Mouse (Mus musculus) cerebellum, adult 11-12 months (tissue): ENCODE results near the gene Cbx1.
"Not testable (repeated sequence)": the region's sequence is repeated elsewhere in the genome, so short reads cannot be mapped to it uniquely, and the experiment has no call there.

Experiments
- DNase-seq: peaks from one replicate; pipeline ENCODE4 v3.0.0; 2022

Cbx1 gene

DNA sequence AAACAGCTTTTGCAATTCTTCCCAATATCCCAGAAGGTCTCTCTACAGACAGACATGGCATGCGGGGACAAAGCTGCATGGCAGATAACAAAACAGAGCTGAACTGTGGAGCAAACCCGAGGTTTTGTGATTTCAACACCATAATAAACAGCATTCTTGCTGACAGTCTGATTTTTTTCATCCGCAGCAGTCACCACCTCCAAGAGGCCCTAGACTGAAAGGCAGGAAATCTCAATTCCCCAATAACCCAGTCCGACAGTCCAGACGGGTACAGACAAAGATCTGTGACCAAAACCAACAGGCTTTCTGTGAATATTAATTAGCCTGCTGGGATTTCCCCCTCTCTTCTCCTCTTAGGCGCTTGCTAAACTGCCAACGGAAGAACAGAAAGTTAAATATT lies 13.3 kb upstream of the Cbx1 start:
- DNase-seq, result no peak

DNA sequence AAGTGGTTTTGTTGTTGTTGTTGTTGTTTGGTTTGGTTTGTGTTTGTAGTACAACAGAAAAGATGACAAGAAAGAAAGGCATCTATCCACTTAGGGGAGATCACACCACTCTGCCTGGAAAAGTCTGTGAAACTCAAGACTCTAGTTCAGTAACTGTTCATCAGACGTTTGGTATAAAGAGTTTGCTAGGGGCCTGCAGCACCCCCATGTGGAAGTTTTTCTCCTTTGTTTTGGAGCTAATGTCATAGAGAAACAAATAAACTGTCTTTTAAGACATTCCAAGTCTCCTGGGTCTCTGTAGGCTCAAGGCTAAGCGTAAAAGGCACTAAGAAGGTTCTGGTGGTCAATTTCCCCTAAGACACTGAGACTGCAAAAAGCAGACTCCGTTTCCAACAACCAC lies 12.9 kb upstream of the Cbx1 start:
- no peak for DNase-seq

DNA sequence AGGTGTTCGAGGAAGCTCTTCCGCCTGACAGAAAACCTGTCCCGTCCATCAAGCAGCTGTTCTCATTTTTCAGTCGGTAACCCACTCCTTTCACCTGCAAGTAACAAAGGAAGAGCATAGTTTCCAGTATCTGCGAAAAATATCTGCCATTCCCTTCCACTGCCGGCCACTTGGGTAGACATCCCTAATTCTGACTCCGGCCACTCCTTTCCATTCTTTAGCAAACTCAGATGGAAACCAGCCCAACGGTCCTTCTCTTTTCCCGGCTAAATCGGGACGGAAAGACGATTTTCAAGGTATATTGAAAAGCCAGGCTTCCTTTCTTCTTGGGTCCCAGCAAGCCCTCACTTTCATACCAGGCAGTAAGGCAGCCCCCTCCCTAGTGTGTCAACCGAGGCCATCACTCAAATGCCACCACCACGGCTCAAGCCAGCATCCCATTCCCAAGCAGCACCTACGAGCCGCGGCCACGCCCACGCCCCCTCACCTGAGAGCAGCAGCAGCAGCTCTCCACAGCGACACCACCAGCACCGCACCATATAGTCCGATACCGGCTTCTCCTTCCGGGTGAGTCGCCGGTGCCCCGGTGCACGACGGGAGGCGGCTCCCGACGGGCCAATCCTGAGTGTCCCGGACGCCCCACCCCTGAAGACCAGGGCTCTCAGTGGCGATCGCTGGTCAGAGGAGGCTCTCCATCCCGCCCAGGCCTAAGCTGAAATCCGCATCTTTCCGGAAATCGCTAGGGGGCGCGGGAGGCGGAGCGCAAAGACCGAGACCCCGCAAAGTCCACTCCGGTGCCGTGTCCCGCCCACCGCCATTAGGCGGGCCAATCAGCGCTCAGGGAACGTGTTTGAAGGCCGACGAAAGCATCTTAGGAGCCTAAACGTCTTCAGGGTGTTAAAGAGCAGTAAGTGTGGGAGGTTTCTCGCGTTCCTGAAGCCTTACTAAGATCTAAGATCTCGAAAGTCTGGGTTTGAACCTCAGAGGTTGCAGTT lies 11.7 kb upstream of the Cbx1 start, which contains the start of gene Snx11:
TSS of gene Snx11 (minus strand) at position 592 of the 995 bp plus-strand sequence.
- DNase-seq, result peak; percentile 100

DNA sequence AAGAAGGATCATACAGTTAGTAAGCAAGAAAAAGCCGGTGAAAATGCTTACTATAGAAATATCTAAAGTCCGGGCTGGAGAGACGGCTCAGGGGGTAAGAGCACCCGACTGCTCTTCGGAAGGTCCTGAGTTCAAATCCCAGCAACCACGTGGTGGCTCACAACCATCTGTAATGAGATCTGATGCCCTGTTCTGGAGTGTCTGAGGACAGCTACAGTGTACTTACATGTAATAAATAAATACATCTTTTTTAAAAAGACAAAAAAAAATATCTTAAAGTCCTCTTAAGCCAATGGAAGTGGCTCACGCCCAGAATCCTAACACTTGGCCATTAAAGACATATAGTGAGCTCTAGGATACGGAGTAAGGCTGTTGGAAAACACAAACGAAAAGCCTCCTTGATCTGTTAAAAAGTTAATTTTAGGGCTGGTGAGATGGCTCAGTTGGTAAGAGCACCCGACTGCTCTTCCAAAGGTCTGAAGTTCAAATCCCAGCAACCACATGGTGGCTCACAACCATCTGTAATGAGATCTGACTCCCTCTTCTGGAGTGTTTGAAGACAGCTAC lies 10.8 kb upstream of the Cbx1 start:
- DNase-seq, result not testable (repeated sequence)

DNA sequence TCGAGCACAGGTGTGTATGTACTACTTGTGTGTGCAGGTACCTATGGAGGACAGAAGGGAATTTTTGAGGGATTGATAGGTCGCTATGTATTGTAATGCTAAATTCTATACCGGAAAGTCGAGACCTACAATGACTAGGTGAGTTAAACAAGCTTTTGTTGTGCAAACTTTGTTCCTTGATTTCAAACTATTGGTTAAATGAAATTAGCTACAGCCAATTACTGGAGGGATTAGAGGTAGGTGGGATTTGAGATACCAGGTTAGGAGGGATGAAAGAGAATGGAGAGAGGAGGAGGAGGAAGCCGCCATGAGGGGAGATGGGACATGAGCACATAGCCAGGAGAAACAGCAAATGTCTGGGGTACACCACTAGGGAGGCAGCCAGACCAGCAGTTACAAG lies 8.6 kb upstream of the Cbx1 start:
- DNase-seq, result no peak

DNA sequence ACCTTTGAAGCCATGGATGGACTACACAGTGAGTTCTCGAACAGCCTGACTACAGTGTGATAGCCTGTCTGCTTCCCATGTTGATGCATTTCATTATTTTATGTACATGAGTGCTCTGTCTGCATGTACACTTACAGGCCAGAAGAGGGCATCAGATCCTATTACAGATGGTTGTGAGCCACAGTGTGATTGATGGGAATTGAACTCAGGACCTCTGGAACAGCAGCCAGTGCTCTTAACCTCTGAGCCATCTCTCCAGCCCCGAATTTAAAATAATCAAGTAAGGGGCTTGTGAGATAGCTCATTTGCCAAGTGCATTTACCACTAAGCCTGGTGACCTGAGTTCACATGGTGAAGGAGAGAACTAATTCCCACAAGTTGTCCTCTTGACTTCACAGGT lies 7.5 kb upstream of the Cbx1 start:
- DNase-seq, result no peak

DNA sequence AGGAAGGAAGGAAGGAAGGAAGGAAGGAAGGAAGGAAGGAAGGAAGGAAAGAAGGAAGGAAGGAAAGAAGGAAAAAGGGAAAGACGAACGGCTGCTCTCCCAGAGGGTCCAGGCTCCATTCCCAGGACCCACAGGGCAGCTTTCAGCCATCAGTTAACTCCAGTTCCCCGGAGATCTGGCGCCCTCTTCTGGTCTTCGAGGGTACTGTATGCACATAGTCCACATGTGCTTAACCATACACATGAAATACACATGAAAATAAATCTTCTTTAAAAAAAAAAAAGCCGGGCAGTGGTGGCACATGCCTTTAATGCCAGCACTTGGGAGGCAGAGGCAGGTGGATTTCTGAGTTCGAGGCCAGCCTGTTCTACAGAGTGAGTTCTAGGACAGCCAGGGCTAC lies 4.1 kb upstream of the Cbx1 start:
- not testable (repeated sequence) for DNase-seq

DNA sequence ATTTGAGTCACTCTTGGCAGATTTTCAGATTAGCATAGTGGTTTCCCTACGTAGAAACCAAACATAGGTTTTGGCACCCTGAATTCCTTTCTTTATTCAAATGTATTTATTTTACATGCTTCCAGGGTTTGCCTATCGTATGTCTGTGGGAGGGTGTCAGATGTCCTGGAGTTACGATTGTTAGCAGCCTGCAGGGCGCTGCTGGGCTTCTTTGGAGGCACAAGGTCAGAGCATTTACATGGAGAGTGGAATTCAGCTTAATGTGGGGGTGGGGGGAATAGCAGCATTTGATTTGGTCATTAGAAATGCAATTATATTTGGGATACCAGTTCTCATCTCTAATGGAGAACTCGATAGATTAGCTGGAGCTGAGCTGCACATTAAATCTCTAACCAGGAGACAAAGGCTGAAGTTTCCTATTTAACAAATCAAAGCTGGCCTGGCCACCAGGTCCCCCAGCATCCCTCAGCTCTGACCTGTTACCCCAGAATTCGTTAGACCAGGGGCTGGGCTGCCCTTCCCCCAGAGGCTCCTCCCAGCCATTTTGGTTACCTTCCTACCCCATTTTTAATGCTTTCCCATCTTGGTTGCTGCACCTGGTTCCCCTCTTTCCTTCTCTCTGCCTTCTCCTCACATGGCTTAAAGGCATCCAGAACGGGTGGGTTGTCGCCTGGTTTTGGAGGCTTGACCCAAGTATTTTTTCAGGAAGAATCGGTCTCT lies 2.0 kb upstream of the Cbx1 start:
- DNase-seq, result no peak

DNA sequence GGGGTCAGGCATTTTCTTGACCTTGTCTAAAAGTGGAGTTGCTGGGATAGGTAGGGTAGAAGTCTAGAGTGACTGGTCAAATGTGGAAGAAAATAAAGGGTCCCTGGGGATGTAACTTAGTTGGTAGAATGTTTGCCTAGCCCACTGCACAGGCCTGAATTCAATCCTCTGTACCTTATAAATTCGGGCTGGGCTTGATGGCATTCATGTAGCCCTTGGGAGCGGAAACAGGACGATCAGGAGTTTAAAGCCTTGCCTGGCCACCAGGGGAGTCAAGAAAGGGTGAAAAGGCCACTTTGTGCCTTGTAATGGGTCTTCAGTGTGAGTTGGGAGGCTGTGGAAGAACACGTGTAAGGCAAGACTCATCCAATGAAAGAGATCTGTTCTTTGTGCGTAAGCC lies 1.1 kb downstream of the Cbx1 start:
- no peak for DNase-seq

DNA sequence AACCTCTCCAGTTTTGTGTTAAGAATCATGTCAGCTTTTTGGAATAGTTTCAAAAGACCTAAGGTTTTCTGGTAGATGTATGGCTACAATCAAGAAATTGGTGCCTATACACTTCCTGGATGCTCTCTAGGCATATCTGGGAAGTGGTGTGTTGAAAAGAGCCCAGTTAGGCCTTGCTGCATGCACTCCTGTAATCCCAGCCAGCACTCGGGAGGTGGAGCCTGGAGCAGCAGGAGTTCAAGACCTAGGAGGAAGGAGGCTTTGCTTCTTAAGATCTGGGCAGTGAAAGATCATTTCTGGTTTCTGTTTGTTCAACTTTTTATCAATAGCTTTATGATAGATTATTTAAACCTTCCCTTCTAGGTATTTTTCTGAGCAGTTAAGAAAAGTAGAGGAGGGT lies 1.8 kb downstream of the Cbx1 start:
- DNase-seq, result no peak

DNA sequence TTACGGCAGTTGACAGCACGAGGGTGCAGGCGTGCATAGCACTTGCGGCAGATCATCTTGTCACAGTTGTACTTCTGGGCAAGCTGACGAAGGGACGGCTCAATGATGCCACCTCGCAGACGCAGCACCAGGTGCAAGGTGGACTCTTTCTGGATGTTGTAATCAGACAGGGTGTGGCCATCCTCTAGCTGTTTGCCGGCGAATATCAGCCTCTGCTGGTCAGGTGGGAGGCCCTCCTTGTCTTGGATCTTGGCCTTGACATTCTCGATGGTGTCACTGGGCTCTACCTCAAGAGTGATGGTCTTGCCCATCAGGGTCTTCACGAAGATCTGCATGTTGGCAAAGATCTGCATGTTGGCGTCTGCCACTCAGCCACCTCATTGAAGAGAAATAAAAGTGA lies 6.6 kb downstream of the Cbx1 start:
- DNase-seq, result no peak

DNA sequence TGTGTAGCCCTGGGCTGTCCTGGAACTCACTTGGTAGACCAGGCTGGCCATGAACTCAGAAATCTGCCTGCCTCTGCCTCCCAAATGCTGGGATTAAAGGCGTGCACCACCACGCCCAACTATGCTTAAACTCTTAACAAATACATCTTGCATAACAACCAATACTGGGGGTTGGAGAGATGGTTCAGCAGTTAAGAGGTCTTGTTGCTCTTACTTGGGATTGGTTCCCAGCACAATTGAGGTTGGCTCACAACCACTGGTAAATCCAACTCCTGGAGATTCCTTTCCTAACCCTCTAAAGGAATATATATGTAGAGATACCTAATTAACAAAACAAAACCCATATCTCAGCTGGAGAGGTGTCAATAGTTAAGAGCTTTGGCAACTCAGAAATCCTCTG lies 7.2 kb downstream of the Cbx1 start:
- no peak for DNase-seq

DNA sequence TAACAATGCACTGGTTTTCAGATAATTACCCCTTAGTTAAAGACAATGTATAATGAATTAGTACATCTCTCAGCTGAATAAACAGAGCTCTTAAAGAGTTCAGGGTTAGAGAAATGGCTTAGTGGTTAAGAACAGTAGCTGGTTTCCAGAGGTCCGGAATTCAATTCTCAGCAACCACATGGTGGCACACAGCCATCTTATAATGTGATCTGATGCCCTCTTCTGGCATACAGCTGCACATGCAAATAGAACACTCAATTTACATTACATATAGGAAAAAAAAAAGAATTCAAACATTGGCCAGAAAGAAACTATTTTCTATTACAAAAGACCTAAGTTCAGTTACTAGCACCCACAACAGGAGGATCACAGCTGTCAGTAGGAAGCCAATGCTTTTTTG lies 7.7 kb downstream of the Cbx1 start:
- no peak for DNase-seq

DNA sequence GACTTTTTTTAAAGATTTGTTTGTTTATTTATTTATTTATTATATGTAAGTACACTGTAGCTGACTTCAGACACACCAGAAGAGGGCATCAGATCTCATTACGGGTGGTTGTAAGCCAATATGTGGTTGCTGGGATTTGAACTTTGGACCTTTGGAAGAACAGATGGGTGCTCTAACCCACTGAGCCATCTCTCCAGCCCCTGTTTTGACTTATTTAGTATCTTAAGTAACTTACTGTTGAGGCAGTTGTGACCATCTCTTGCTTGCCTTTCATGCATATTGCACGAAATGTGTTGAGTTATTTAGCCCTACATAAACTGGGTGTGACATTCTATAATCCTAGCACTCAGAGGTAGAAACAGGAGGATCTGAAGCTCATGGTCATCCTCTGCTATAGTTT lies 10.6 kb downstream of the Cbx1 start:
- no peak for DNase-seq

DNA sequence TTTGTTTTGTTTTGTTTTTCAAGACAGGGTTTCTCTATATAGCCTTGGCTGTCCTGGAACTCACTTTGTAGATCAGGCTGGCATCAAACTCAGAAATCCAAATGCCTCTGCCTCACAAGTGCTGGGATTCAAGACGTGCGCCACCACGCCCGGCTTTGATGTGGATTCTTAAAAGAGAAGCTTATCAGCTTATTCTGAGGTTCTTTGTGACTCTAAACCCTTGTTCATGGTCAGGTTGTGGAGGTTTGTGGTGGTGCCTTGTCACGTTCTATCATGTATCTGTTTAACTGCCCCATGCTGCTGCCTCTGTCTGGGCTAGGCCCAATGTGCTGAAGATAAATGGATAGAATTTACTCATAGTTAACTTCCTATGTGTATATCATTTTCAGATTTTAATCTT lies 16.7 kb downstream of the Cbx1 start:
- DNase-seq, result no peak

DNA sequence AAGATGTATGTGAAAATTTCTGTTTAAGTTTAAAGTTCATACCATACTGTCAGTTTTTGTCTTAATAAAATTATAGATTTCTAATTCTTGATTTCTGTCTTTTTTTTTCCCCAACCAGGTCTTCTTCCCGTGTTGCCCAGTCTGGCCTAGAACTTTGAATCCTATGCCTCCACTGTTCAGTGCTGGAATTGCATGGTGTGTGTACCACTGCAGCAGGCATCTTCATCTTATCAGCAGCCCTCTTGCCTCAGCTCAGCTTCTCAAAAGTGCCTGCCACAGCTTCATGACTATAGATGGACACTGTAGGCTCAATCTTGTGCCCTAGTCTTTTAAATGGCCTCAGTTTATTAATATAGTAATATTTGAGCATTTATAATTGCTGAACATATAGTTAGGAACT lies 19.1 kb downstream of the Cbx1 start:
- DNase-seq, result no peak

DNA sequence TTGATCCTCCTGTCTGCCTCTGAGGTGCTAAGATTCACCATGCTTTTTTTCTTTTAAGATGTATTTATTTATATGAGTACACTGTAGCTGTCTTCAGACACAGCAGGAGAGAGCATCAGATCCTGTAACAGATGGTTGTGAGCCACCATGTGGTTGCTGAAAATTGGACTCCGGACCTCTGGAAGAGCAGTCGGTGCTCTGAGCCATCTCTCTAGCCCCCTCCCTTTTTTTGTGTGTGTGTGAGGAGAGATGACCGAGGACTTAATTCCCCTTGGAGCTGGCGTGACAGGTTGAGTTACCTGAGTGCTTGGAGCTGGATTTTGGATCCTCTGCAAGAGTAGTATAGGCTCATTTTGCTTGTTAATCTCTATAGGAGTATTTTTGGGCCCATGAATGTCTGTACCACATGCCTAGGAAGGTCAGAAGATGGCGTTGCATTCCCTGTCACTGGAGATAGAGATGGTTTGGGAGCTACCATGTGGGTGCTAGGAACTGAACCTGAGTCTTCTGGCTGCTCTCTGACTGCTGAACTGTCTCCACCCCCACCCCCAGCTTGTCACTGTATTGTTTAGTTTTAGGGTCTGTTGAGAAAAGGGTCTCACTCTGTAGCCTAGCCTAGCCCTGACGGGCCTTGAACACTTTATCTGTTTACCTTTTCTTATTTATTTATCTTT lies 20.8 kb downstream of the Cbx1 start:
- DNase-seq, result peak; percentile 62

DNA sequence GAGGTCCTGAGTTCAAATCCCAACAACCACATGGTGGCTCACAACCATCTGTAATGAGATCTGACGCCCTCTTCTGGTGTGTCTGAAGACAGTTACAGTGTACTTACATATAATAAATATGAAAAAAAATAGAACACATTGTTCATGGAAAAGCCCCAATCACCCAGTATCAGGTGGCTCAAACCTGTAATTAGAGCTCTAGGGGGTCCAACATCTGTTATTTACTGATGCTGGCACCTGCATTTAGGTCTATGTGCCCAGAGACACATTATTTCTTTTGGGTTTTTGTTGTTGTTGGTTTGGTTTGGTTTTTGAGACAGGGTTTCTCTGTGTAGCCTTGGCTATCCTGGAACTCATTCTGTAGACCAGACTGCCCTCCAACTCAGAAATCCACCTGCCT lies 22.3 kb downstream of the Cbx1 start:
- not testable (repeated sequence) for DNase-seq

DNA sequence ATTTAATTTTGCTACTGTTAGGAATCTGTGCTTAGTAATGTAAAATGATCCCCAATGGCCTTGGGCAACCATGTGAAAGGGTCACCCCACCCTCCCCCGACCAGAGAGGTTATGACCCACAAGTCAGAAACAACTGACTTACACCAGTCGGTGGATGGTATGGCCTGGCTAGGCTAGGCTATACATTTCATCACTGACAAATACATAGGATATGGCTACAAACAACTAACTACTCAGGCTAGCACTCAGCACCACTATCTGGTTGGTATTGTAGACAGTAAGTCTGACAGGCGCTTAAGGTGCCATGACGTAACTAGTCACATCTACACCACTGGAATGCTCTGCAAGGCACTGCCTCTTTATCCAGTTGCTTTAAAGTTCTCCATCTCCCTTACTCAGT lies 24.5 kb downstream of the Cbx1 start:
- DNase-seq, result no peak

DNA sequence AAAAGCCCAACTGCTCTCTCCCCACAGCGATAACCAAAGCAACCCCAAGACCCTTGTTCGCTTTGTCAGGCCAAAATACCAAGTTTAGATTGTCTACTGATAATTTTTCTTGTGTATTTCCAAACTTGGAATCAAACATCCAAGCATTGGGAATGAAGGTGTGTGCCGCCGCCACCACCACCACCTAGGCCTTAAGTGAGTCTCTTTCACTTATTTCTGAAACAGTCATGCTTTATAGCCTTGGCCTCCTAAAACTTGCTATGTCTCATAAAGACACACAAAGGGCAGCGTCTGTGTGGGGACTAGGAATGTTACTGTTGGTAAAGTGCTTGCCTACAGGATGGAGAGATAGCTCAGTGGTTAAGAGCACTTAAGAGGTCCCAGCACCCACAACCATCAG lies 25.0 kb downstream of the Cbx1 start:
- DNase-seq, result no peak

DNA sequence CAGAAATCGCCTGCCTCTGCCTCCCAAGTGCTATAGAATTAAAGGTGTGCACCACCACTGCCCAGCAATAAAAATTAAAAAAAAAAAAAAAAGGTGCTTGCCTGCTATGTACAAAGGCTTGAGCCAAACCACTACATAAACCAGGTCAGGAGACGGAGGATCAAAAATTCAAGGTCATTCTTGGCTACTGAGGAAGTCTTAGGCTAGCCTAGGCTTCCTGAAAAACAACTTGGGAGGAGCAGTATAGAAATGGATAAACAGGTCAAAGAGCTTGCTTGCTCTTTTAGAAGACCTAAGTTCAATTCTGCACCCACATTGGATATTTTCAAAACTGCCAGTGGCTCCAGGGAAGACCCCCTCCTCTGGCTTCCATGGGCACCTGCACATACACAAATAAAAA lies 25.5 kb downstream of the Cbx1 start:
- no peak for DNase-seq

DNA sequence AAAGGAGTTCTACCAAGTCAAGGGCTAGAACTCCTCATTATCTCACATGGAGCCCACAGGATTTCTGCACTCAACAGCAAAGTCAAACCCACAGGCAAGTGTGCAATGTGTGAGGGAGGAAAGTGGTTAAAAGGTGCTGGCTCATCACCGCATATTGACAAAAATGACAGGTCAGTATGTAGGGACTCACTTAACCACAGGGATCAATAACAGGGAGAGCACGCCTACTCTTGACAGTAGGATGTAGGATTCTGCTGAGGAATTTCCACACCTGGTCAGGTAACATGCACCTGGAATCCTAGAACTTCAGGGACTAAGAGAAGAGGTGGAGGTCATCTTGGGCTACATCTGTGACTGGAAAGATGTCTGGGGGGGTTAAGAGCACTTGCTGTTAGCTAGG lies 27.0 kb downstream of the Cbx1 start:
- no peak for DNase-seq

DNA sequence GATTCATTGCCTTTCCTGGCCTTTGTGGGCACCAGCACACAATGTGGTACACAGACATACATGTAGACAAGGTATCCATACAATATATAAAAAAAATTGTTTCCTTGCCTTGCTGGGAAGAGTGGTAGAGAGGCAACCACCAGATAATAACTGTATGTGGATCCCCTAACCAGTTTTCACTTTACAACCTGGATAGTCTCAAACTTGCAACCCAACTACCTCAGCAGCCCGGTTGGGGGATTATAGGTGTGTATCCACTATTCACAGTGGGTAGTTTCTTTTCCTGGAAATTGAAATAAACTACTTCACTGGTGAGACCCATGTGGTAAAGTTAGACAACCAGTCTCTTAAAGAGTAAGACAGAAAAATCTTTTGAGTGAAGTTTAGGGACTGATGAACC lies 27.6 kb downstream of the Cbx1 start:
- no peak for DNase-seq
